Mouse (Mus musculus) intestine, postnatal 0 days (tissue): ENCODE results near the gene Prm3. TPM values are rescaled to one million over a fixed set of nuclear protein-coding genes. Genes with fewer than 3 reads are reported as not detected.
A peak's percentile ranks its signal among the peaks of the same experiment; 100 is the strongest.

Experiments
- ATAC-seq: fragments of 200-750 bp; cut with Nextera tagmentation; 2 replicates; pipeline ENCODE4 v1.8.0; 2017; ENCODE audit warnings: mild to moderate bottlenecking, moderate TSS enrichment, moderate library complexity
- H3K27ac ChIP-seq: fragments of 300-500 bp; sonication (generic); 2 replicates; pipeline ENCODE4 v1.5.1; 2014; ENCODE audit warnings: mild to moderate bottlenecking, low read depth, low read length, moderate library complexity
- H3K27me3 ChIP-seq: fragments of 300-500 bp; sonication (generic); replicated peaks from 2 replicates; pipeline ENCODE4 v1.6.1; 2014; ENCODE audit warnings: low read length, mixed read lengths; ENCODE audit not compliant: control insufficient read depth, insufficient read depth
- H3K36me3 ChIP-seq: fragments of 300-500 bp; sonication (generic); 2 replicates; pipeline ENCODE4 v1.6.1; 2014; ENCODE audit warnings: mild to moderate bottlenecking, moderate library complexity; ENCODE audit not compliant: control insufficient read depth, insufficient read depth
- H3K4me1 ChIP-seq: fragments of 300-500 bp; sonication (generic); replicated peaks from 2 replicates; pipeline ENCODE4 v1.6.1; 2014; ENCODE audit warnings: antibody characterized with exemption, low read length, mixed read lengths; ENCODE audit not compliant: control insufficient read depth, insufficient read depth
- H3K4me2 ChIP-seq: fragments of 300-500 bp; sonication (generic); replicated peaks from 2 replicates; pipeline ENCODE4 v1.6.1; 2014; ENCODE audit warnings: low read depth, mild to moderate bottlenecking, moderate library complexity
- H3K4me3 ChIP-seq: fragments of 300-500 bp; sonication (generic); 2 replicates; pipeline ENCODE4 v1.5.1; 2014; ENCODE audit warnings: low read depth, low read length
- H3K9ac ChIP-seq: fragments of 300-500 bp; sonication (generic); 2 replicates; pipeline ENCODE4 v1.6.1; 2014; ENCODE audit warnings: mild to moderate bottlenecking, low read depth, low read length
- H3K9me3 ChIP-seq: fragments of 300-500 bp; sonication (generic); 2 replicates; pipeline ENCODE4 v1.6.1; 2016; ENCODE audit warnings: mixed run types; ENCODE audit not compliant: control insufficient read depth
- CTCF ChIP-seq: sonication (generic); IDR thresholded peaks from 2 replicates; pipeline ENCODE4 v1.5.1; 2016; ENCODE audit warnings: low read depth, mild to moderate bottlenecking, control low read depth, antibody characterized with exemption, moderate library complexity
- WGBS: fragments of 180-500 bp; shearing (Covaris S2); extraction: QIAGEN DNeasy Blood & Tissue Kit; methylation state at CpG from one replicate; pipeline ENCODE4 v1.1.7; 2014; 5-methylcytosine and 5-hydroxymethylcytosine counted together
- polyA plus RNA-seq: library from polyadenylated mRNA; unstranded; fragments of >200 nt; fragmentation: Nextera tagmentation; extraction: Ambion mirVana; gene quantifications from 2 replicates; pipeline ENCODE4 v1.2.1, GENCODE M21; 2015

Prm3 gene
- polyA plus RNA-seq, 1 experiment from 2014 or later = not detected

DNA sequence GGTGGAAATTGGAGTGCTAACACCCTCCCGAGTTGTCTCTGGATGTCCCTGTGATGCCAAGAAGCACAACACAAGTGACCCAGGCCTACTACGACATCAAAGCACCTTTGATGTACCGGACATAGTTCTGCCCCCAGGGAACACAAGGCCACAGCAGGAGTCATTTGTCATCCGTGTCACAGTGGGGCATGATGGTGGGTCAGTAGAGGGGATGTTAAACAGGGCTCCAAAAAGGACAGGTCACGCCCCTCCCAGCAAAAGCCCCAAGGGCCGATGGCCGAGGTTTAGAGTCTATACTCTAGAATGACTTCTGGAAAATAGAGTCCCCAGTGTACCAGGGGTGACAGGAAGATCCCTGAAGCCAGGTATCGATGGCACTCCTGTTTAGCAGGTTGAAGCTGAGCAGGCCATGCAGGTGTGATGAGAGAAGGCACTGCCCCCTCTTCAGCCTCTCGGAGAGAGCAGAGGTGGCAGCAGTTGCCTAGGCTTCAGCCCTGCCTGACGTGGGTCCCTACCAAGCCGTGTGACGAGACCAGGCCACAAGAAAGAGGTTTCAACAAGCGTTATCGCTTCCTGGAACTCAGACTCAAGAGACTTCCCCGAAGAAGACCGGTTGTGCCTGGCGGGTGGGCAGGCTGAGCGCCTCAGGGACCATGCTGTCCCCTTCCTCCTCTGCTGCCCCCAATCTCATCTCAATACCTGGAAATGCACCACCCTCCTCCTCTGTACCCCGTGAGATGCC is 18.8 kb downstream of the Prm3 start:
- WGBS = 79% methylated on average over 19 of the region's 19 CpGs
- Histone ChIP-seq H3K4me3 (no peak overlapping the region), H3K9ac (no peak overlapping the region), H3K4me1 (no peaks in the 10 kb centered on the region), H3K4me2 (no peak overlapping the region), H3K27me3 (no peaks in the 10 kb centered on the region), H3K36me3 (no peaks in the 10 kb centered on the region), H3K27ac (no peak overlapping the region), H3K9me3 (no peaks in the 10 kb centered on the region)
- TF ChIP-seq CTCF = no peak
- no peak for ATAC-seq

GRCm38 (mm10) chr16:10770531-10771325 is 20.0 kb downstream of the Prm3 start:
- 0 out of 2 replicates have a peak, but pooled peaks have one; percentile 22 for ATAC-seq
- WGBS = 40% methylated on average over 4 of the region's 4 CpGs
- Histone ChIP-seq H3K4me2 (no peak overlapping the region), H3K27ac (no peak overlapping the region), H3K4me1 (no peaks in the 10 kb centered on the region), H3K4me3 (no peak overlapping the region), H3K27me3 (no peaks in the 10 kb centered on the region), H3K9me3 (no peaks in the 10 kb centered on the region), H3K36me3 (no peaks in the 10 kb centered on the region), H3K9ac (no peak overlapping the region)
- TF ChIP-seq CTCF = 0 out of 2 replicates have a peak, but pooled peaks have one; percentile 13

GRCm38 (mm10) chr16:10769661-10770060 is 21.1 kb downstream of the Prm3 start:
- WGBS = 56% methylated on average over 2 of the region's 2 CpGs
- Histone ChIP-seq H3K4me1 (no peaks in the 10 kb centered on the region), H3K4me3 (no peak overlapping the region), H3K36me3 (no peaks in the 10 kb centered on the region), H3K27me3 (0 out of 2 replicates have a peak, but pooled peaks cover 3% of the 10 kb centered on the region), H3K9ac (no peak overlapping the region), H3K4me2 (no peak overlapping the region), H3K9me3 (no peaks in the 10 kb centered on the region), H3K27ac (no peak overlapping the region)
- peak; percentile 26; the same call in 1 of the 2 replicates for ATAC-seq
- TF ChIP-seq CTCF = no peak

GRCm38 (mm10) chr16:10768821-10769220 is 21.9 kb downstream of the Prm3 start:
- no peak overlapping the region for H3K4me3 ChIP-seq
- no peaks in the 10 kb centered on the region for H3K4me1 ChIP-seq
- H3K27me3 ChIP-seq = 0 out of 2 replicates have a peak, but pooled peaks cover 3% of the 10 kb centered on the region
- no peak for ATAC-seq
- TF ChIP-seq CTCF = no peak
- H3K4me2 ChIP-seq = no peak overlapping the region
- no peak overlapping the region for H3K27ac ChIP-seq
- no peak overlapping the region for H3K9ac ChIP-seq
- 43% methylated on average over 9 of the region's 9 CpGs for WGBS
- no peaks in the 10 kb centered on the region for H3K9me3 ChIP-seq
- no peaks in the 10 kb centered on the region for H3K36me3 ChIP-seq

GRCm38 (mm10) chr16:10767158-10767557 is 23.6 kb downstream of the Prm3 start:
- Histone ChIP-seq H3K4me2 (no peak overlapping the region), H3K4me1 (no peaks in the 10 kb centered on the region), H3K36me3 (no peaks in the 10 kb centered on the region), H3K27me3 (0 out of 2 replicates have a peak, but pooled peaks cover 3% of the 10 kb centered on the region), H3K9me3 (no peaks in the 10 kb centered on the region), H3K27ac (no peak overlapping the region), H3K4me3 (no peak overlapping the region), H3K9ac (no peak overlapping the region)
- WGBS = 42% methylated on average over 4 of the region's 4 CpGs
- ATAC-seq = no peak
- peak; percentile 89 for TF ChIP-seq CTCF

GRCm38 (mm10) chr16:10764323-10764722 is 26.4 kb downstream of the Prm3 start:
- 41% methylated on average over 2 of the region's 2 CpGs for WGBS
- Histone ChIP-seq H3K4me3 (no peak overlapping the region), H3K27ac (no peak overlapping the region), H3K9me3 (no peaks in the 10 kb centered on the region), H3K27me3 (peaks cover 3% of the 10 kb centered on the region; the same call in 1 of the 2 replicates), H3K9ac (no peak overlapping the region), H3K4me2 (no peak overlapping the region), H3K36me3 (no peaks in the 10 kb centered on the region), H3K4me1 (no peaks in the 10 kb centered on the region)
- no peak for TF ChIP-seq CTCF
- ATAC-seq = no peak
